Mouse (Mus musculus) frontal cortex, adult (tissue): ENCODE results near the gene Nup153.

Experiments
- ATAC-seq: cut with Nextera tagmentation; 2 replicates; pipeline ENCODE4 v1.9.2; 2017; ENCODE audit warnings: mild to moderate bottlenecking, moderate library complexity, mixed read lengths; ENCODE audit not compliant: low TSS enrichment

Gene Nup153

GRCm38 (mm10) chr13:46670514-46670913 lies 57.2 kb downstream of the Nup153 start:
- ATAC-seq, result no peak

DNA sequence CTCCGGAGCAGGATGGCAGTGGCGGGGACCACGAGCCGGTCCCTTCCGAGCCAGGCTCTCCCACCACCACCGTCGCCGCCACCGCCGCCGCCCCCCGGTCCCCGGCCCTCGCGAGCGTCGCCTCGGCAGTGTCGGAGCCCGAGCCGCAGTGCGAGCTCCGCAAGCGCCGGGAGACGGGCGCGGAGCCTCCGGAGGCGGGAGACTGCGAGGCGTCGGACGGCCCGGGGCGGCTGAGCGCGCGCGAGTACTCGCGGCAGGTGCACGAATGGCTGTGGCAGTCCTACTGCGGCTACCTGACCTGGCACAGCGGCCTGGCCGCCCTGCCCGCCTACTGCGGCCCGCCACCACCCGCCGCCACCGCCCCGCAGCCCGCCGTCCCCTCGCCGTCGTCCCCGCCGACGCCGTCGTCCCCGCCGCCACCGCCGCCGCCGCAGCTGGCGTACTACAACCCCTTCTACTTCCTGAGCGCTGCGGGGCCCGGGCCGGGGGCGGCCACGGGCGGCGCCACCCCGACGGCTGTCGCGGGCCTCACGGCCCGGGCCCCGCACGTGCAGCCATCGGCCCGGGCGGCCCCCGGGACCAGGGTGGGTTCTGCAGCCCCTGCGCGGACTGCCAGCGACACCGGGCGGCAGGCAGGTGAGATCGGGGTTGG lies 58.0 kb downstream of the Nup153 start:
- peak; percentile 34 for ATAC-seq

- ATAC-seq, result peak; percentile 90
These were observed 58.6 kb downstream of the Nup153 start, which contains the start of gene Fam8a1 for GRCm38 (mm10) chr13:46669048-46669619. TSS of gene Fam8a1 (plus strand) at chr13:46669522.

- peak; percentile 87 for ATAC-seq
These were observed 64.2 kb downstream of the Nup153 start for GRCm38 (mm10) chr13:46663461-46663964.

GRCm38 (mm10) chr13:46659211-46659610 lies 68.5 kb downstream of the Nup153 start:
- ATAC-seq, result no peak

DNA sequence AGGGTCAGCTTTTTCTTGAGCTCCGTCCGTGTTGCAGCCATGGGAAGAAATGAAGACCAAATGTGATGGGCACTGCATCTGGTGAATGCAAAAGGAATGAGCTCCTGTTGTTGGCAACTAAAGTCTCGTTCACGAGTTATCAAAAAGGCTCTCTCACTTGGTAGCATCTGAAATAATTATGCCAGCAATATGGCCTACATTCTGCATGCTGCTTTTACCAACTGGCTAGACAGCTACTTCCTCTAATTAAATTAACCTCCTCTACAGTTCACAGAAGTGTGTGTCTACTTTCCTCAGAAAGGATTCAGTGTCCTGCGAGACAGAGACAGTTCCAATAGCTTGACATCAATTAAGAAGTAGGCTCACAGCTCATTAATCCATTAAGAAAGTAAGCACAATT lies 73.2 kb downstream of the Nup153 start:
- no peak for ATAC-seq

- ATAC-seq, result 0 out of 2 replicates have a peak, but pooled peaks have one; percentile 11
These were observed 74.1 kb downstream of the Nup153 start for GRCm38 (mm10) chr13:46653671-46654070.

DNA sequence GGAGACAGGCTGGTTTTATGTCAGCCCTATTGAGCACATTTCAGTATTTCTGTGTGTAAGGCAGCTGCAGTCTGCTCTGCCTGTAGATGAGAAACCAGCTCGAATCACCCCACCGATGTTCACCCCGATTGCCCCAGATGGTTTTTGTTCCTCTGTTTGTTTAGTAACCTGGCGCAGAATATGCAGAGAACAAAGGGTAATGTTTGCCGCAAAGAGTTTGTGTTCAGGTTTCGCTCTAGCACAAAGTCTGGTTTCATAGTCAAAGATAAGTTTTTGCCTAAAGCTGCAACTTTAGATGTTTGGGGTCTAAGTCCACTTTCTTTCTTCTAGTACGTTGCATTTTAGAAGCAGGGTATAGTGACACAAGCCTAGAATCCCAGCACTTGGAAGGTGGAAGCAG lies 75.1 kb downstream of the Nup153 start:
- no peak for ATAC-seq

- no peak for ATAC-seq
These were observed 75.9 kb downstream of the Nup153 start for GRCm38 (mm10) chr13:46651853-46652252.

GRCm38 (mm10) chr13:46645476-46645875 lies 82.3 kb downstream of the Nup153 start:
- no peak for ATAC-seq

- ATAC-seq, result no peak
These were observed 83.6 kb downstream of the Nup153 start for GRCm38 (mm10) chr13:46644175-46644574.

GRCm38 (mm10) chr13:46642318-46642717 lies 85.4 kb downstream of the Nup153 start:
- ATAC-seq, result no peak

- peak; percentile 29; the same call in 1 of the 2 replicates for ATAC-seq
These were observed 86.9 kb downstream of the Nup153 start for GRCm38 (mm10) chr13:46640608-46641468.

DNA sequence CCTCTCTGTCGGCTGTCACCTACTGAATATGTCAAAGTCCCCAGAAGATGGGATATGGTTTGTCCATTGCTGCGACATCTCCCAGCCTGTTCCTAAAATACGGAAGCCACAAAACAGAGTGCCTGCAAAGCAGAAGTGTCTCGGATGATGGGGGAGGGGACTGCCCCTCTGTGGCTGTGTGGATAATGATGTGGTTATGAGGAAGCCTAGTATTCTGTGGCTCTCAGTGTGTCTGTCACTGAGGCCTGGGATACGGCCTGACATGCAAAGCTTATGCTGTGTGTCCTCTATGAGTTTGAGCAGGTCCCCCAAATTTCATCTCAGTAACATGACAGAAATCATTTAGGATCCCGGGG lies 93.6 kb downstream of the Nup153 start:
- ATAC-seq, result peak; percentile 53

DNA sequence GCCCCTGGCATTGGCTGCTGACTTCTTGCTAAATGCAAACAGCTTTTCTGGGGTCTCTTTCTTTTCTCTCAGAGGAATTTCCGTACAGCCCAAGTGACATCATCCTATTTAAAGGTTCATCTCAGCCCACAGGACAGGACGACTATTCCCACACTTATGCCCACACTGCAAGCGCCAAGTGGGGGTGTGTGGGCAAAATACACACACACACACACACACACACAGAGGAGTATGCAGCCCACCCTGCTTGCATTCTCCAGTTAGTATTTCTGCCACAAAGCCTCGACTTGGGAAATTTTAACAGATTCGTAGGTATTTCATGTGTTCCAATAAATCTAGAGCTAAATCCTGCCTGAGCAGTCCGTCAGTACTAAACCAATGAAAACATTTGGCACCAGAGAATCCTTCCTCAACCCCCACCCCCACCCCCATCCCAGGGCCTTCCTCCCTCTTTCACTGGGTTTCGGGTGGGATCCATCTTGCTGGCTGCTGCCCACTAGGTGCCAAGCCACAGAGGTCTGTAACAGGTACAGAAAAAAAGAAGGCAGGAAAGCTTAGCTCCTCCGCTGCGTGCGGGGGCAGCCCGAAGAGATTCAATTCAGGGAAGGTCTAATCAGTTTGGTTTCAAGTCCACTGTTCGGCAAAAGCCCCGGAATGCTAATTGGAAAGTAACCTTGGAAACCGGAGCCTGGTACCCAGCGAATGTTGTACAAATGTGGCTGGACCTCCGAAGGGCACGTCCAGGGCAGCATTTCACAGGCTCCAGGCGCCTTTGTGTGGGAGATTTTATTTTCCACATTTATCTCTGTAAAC lies 94.2 kb downstream of the Nup153 start:
- peak; percentile 38 for ATAC-seq

DNA sequence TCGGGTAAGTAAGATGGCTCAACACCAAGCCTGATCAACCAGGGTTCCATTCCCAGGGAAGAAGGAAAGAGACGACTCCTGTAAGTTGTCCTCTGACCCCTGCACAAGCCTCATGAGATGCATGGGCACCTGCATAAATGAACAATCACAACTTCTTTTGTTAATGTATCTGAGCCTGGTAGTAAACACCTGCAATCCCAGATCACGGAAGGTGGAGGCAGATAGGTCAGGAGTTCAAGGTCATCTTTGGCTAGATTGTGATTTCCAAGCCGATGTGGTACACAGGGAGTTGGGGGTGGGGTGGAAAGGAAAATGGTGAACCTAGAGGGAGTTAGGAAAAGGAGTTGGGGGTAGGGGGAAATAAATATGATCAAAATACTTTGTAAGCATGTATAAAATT lies 94.9 kb downstream of the Nup153 start:
- no peak for ATAC-seq
